Mouse (Mus musculus): ENCODE measurements around the gene Synj1.

Synj1 gene

GRCm38 (mm10) chr16:90890683-90891082 lies 120.4 kb downstream of the Synj1 start:
- DNase-seq (ENCODE audit: low read depth, low spot score): no peak
